Mouse (Mus musculus) myocyte (in vitro differentiated cells): Measurements from ENCODE around the gene Olfr1270.
"Not testable (repeated sequence)": the region's sequence is repeated elsewhere in the genome, so short reads cannot be mapped to it uniquely, and the experiment has no call there.

ENCODE experiments used
- CEBPB ChIP-seq: IDR thresholded peaks from 2 replicates; pipeline ENCODE4 v1.6.1; 2011; ENCODE audit warnings: mild to moderate bottlenecking, moderate library complexity; ENCODE audit not compliant: poor library complexity, insufficient read depth, severe bottlenecking
- E2F4 ChIP-seq: IDR thresholded peaks from one replicate; pipeline ENCODE4 v1.6.1; 2011; ENCODE audit warnings: mild to moderate bottlenecking, control low read depth, moderate library complexity; ENCODE audit not compliant: insufficient read depth
- MAX ChIP-seq: IDR thresholded peaks from one replicate; pipeline ENCODE4 v1.6.1; 2011; ENCODE audit warnings: low read depth, mild to moderate bottlenecking, control low read depth
- MYOD1 ChIP-seq, 3 experiments: IDR thresholded peaks; one replicate each; pipeline ENCODE4 v1.6.1; 2011; ENCODE audit warnings: control low read depth in 2 of 3, low read depth in 2 of 3, mild to moderate bottlenecking in 2 of 3, moderate library complexity in 1 of 3; ENCODE audit not compliant: insufficient read length in 2 of 3, control insufficient read depth in 1 of 3
- MYOG ChIP-seq, 3 experiments: IDR thresholded peaks; one replicate each; pipeline ENCODE4 v1.6.1; 2011; ENCODE audit warnings: control low read depth in 2 of 3, low read depth in 2 of 3, mild to moderate bottlenecking in 2 of 3; ENCODE audit not compliant: insufficient read length in 2 of 3, control insufficient read depth in 1 of 3, insufficient read depth in 1 of 3
- POLR2A ChIP-seq: IDR thresholded peaks from one replicate; pipeline ENCODE4 v1.6.1; 2011; ENCODE audit warnings: low read depth, mild to moderate bottlenecking, control low read depth, moderate library complexity; ENCODE audit not compliant: insufficient read length
- POLR2AphosphoS2 ChIP-seq: IDR thresholded peaks from one replicate; pipeline ENCODE4 v1.6.1; 2011; ENCODE audit warnings: low read depth, control low read depth; ENCODE audit not compliant: insufficient read length
- REST ChIP-seq: IDR thresholded peaks from one replicate; pipeline ENCODE4 v1.6.1; 2011; ENCODE audit warnings: mild to moderate bottlenecking, control low read depth, moderate library complexity; ENCODE audit not compliant: insufficient read depth, insufficient read length
- SRF ChIP-seq: IDR thresholded peaks from one replicate; pipeline ENCODE4 v1.6.1; 2011; ENCODE audit warnings: low read depth; ENCODE audit not compliant: control insufficient read depth, insufficient read length
- TCF12 ChIP-seq: IDR thresholded peaks from one replicate; pipeline ENCODE4 v1.6.1; 2011; ENCODE audit warnings: mild to moderate bottlenecking, control low read depth; ENCODE audit not compliant: poor library complexity, insufficient read depth, severe bottlenecking
- USF1 ChIP-seq: IDR thresholded peaks from one replicate; pipeline ENCODE4 v1.6.1; 2011; ENCODE audit warnings: low read depth, mild to moderate bottlenecking, control low read depth, moderate library complexity

DNA sequence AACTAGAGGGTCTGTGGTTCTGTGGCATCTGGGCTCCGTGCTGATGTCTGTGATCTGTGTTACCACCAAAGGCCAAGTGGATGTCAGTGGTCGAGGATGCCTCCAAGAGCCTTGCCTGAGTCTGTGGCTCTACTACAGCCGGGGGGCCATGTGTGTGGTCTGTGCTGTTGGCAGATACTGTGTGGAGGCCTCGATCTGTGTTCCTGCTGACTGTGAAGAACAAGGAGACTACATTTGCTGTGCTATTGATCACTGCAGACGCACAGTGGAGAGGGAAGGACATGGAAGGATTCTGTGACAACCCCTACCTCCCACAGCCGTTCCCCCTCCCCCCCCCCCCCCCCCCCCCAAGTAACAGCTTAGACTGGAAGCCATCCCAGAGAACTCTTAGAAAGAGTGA lies 42.4 kb upstream of the Olfr1270 start:
- not testable (repeated sequence) for TF ChIP-seq POLR2A; POLR2AphosphoS2; REST; MAX; TCF12; MYOG (IDR thresholded peaks at IDR 0.05; ENCODE audit: control insufficient read depth in 1 of 3, insufficient read depth in 1 of 3, insufficient read length in 2 of 3, low read depth in 2 of 3); E2F4; USF1; CEBPB; MYOD1 (IDR thresholded peaks at IDR 0.05; ENCODE audit: control insufficient read depth in 1 of 3, insufficient read length in 2 of 3, low read depth in 2 of 3); SRF
